Mouse (Mus musculus) small intestine, adult 2 months (tissue): ENCODE measurements around the gene Mettl9. TPM values are rescaled to one million over a fixed set of nuclear protein-coding genes. Genes with fewer than 3 reads are reported as not detected.

Experiments used
- H3K27ac ChIP-seq: fragments of 200-500 bp; 2 replicates; pipeline ENCODE4 v1.5.1; 2012; ENCODE audit warnings: low read depth, low read length, control low read depth, inconsistent platforms; ENCODE audit not compliant: insufficient read depth
- H3K27me3 ChIP-seq: fragments of 200-500 bp; 2 replicates; pipeline ENCODE4 v1.6.1; 2012; ENCODE audit warnings: mild to moderate bottlenecking, moderate library complexity, low read length, inconsistent platforms; ENCODE audit not compliant: control insufficient read depth, insufficient read depth
- H3K36me3 ChIP-seq: fragments of 200-500 bp; 2 replicates; pipeline ENCODE4 v1.6.1; 2012; ENCODE audit warnings: mild to moderate bottlenecking, low read length, control low read depth, inconsistent platforms; ENCODE audit not compliant: control insufficient read depth, insufficient read depth
- H3K4me1 ChIP-seq: fragments of 200-500 bp; 2 replicates; pipeline ENCODE4 v1.6.1; 2012; ENCODE audit warnings: low read length, inconsistent platforms, mixed read lengths; ENCODE audit not compliant: control insufficient read depth, insufficient read depth, insufficient read length
- H3K4me3 ChIP-seq: fragments of 200-500 bp; 2 replicates; pipeline ENCODE4 v1.5.1; 2012; ENCODE audit warnings: low read depth, mild to moderate bottlenecking, control low read depth, inconsistent platforms, low read length, moderate library complexity
- CTCF ChIP-seq: fragments of 200-500 bp; IDR thresholded peaks from 2 replicates; pipeline ENCODE4 v1.5.1; 2012; ENCODE audit warnings: low read depth, mild to moderate bottlenecking, control low read depth, inconsistent platforms, low read length, moderate library complexity, mixed read lengths; ENCODE audit not compliant: insufficient replicate concordance, insufficient read length; ENCODE audit errors: extremely low read depth
- POLR2A ChIP-seq: fragments of 200-500 bp; IDR thresholded peaks from 2 replicates; pipeline ENCODE4 v1.6.1; 2012; ENCODE audit warnings: low read depth, mild to moderate bottlenecking, control low read depth, inconsistent platforms, low read length, moderate library complexity
- WGBS: fragments of 180-500 bp; shearing (Covaris S2); methylation state at CpG from one replicate; pipeline ENCODE4 v1.1.7; 2018; 5-methylcytosine and 5-hydroxymethylcytosine counted together
- polyA plus RNA-seq: library from polyadenylated mRNA; depleted of rRNA; stranded (reverse); fragments of >200 nt; gene quantifications from 2 replicates; pipeline ENCODE4 v1.2.3, GENCODE M21; 2012

The Mettl9 gene
- polyA plus RNA-seq, 1 experiment, result 22.6 TPM

- Histone ChIP-seq H3K27me3 (no peaks in the 10 kb centered on the region), H3K4me1 (peaks cover 19% of the 10 kb centered on the region; the same call in 1 of the 2 replicates), H3K36me3 (peaks cover 3% of the 10 kb centered on the region; the same call in 1 of the 2 replicates), H3K27ac (peak overlapping the region; percentile 70), H3K4me3 (no peak overlapping the region)
- 22% methylated on average over 6 of the region's 6 CpGs for WGBS
- TF ChIP-seq POLR2A (no peak), CTCF (no peak)
Observed at GRCm38 (mm10) chr7:121045671-121046453, 11.6 kb downstream of the Mettl9 start.

- Histone ChIP-seq H3K27me3 (no peaks in the 10 kb centered on the region), H3K36me3 (peaks cover 9% of the 10 kb centered on the region), H3K4me3 (no peak overlapping the region), H3K4me1 (peaks cover 13% of the 10 kb centered on the region; the same call in 1 of the 2 replicates), H3K27ac (no peak overlapping the region)
- WGBS, result 88% methylated on average over 2 of the region's 2 CpGs
- TF ChIP-seq POLR2A (no peak), CTCF (no peak)
Observed at GRCm38 (mm10) chr7:121047624-121048023, 13.4 kb downstream of the Mettl9 start.

GRCm38 (mm10) chr7:121053071-121053470 lies 18.8 kb downstream of the Mettl9 start:
- WGBS, result 92% methylated on average over 4 of the region's 4 CpGs
- Histone ChIP-seq H3K27me3 (no peaks in the 10 kb centered on the region), H3K4me3 (no peak overlapping the region), H3K4me1 (no peaks in the 10 kb centered on the region), H3K27ac (no peak overlapping the region), H3K36me3 (peaks cover 26% of the 10 kb centered on the region)
- TF ChIP-seq CTCF (no peak), POLR2A (no peak)

DNA sequence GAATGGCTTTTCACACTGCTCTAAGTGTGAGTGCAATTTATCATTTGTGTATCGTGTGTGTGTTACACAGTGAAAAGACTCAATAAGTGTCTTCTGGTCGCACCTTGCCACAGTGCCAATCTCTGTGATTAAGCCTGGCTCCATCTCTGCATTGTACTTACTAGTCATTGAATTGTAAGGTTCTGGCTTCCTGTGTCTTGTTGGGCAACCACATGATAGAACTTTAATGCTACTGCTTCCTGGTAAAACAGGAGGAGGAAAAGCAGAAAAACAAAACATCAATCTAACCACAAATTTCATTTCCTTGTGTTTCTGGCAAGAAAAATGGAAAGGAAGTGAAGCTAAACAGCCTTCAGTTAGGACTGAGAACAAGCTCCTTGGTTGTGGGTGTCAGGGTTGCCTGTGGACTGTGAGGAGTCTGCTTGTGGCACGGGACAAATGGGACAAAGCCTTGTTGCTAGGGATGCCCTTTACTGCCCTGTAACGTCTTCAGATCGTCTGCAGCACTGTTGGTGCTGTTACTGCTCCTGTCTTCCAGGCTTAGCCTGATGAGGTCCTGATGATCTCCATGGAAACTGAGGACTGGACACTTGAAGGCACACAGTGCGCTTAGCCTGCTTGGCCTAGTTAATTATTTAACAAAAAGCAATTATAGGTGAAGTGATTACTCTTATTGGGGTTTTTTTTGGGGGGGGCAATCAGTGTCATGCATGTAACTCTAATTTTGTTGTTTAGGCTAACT lies 25.4 kb downstream of the Mettl9 start:
- WGBS, result 35% methylated on average over 6 of the region's 6 CpGs
- TF ChIP-seq POLR2A (no peak), CTCF (no peak)
- no peak overlapping the region for H3K4me3 ChIP-seq
- no peaks in the 10 kb centered on the region for H3K27me3 ChIP-seq
- peaks cover 13% of the 10 kb centered on the region for H3K36me3 ChIP-seq
- no peak overlapping the region for H3K27ac ChIP-seq
- peaks cover 9% of the 10 kb centered on the region; the same call in 1 of the 2 replicates for H3K4me1 ChIP-seq

DNA sequence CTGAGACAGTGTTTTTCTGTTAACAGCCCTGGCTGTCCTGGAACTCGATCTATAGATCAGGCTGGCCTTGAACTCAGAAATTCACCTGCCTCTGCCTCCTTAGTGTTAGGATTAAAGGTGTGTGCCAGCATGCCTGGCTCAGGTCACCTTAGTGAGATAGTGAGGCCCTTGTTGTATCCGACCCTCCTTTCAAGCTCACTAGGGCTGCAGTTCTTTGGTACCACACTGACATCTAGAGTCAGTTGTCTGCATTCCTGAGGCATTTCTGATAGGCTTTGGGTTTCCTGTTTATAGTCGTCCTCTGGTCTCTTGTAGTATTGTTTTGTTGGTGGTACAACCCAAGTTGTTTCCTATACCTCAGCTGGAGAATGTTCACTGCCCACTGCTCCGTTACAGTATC lies 30.1 kb downstream of the Mettl9 start:
- Histone ChIP-seq H3K36me3 (peaks cover 6% of the 10 kb centered on the region), H3K4me3 (no peak overlapping the region), H3K27me3 (no peaks in the 10 kb centered on the region), H3K27ac (no peak overlapping the region), H3K4me1 (peaks cover 5% of the 10 kb centered on the region; the same call in 1 of the 2 replicates)
- TF ChIP-seq CTCF, result peak; percentile 21; the same call in 1 of the 2 replicates
- TF ChIP-seq POLR2A, result no peak
- 36% methylated on average over 4 of the region's 4 CpGs for WGBS

DNA sequence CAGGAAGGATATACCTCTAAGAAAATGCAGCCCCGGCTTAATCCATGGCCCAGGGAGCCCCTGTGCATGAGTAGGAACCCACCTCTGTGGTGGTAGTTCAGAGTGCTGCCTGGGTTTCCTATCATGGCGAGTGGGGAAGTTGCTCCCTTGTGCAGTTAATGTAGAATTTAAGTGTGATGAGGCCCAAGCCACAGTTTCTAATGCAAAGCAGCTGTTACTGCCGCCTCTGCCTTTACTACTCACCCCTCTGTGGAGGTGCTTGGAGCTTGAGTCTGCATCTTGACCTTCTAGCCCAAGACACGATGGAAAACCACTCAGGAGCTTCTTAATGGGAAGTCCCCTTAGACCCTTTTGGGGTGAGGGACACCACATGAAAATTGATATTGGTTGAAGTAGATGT lies 37.0 kb downstream of the Mettl9 start:
- no peaks in the 10 kb centered on the region for H3K4me1 ChIP-seq
- no peak overlapping the region for H3K27ac ChIP-seq
- H3K27me3 ChIP-seq, result no peaks in the 10 kb centered on the region
- 89% methylated on average over 4 of the region's 4 CpGs for WGBS
- peaks cover 22% of the 10 kb centered on the region for H3K36me3 ChIP-seq
- H3K4me3 ChIP-seq, result no peak overlapping the region
- TF ChIP-seq POLR2A, result no peak
- TF ChIP-seq CTCF, result no peak

DNA sequence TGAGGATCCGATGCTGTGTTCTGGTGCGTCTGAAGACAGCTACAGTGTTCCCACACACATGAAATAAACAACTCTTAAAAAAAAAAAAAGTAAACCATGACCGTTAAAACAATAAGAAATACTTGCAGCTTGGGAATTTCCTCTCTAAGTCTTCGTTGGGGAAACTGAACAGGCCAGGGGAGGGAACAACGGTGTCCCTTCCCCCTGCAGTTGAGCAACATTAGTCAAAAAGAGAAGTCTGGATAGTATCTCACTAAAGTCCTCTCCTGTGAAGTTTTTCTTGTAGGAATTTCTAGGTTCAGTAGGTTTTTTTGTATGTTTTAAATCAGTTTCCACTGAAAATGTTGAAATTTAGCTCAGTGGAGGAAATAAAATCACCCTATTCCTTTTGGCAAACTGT lies 38.3 kb downstream of the Mettl9 start:
- TF ChIP-seq CTCF (no peak), POLR2A (no peak)
- no peaks in the 10 kb centered on the region for H3K27me3 ChIP-seq
- peaks cover 28% of the 10 kb centered on the region for H3K36me3 ChIP-seq
- 74% methylated on average over 5 of the region's 5 CpGs for WGBS
- H3K4me3 ChIP-seq, result no peak overlapping the region
- H3K27ac ChIP-seq, result peak overlapping the region; percentile 45; the same call in 1 of the 2 replicates
- H3K4me1 ChIP-seq, result no peaks in the 10 kb centered on the region
